Mouse (Mus musculus): ENCODE results near the gene Tgif1.
A peak's percentile ranks its signal among the peaks of the same experiment; 100 is the strongest.

The Tgif1 gene

DNA sequence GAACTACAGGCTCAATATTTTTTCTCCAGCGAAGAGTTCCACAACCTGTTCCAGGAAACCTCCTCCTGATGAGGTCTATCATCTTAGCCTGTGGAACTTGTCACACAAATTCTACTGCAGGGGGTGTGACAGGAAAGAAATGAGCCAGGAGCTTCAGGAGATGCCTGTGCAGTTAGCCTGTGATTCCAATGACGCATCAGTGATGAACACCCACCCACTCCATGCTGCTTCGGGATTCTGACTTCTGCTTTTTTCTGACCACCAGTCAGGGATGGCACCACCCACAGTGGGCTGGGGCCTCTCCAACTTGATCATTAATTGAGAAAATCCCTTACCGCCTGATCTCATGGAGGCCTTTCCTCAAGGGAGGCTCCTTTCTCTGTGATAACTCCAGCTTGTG is 54.1 kb downstream of the Tgif1 start:
- DNase-seq = peak; percentile 11

DNA sequence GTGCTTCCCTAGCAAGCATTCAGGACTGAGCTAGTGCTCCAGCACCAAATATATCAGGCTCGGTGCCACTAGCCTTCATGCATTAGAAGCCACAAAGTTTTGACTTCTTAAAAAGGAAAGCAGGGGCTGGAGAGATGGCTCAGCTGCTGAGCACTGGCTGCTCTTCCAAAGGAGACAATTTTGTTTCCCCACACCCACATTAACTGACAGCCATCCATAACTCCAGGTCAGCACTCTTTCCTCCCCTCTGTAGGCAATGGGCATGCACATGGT is 55.6 kb downstream of the Tgif1 start:
- no peak for DNase-seq

DNA sequence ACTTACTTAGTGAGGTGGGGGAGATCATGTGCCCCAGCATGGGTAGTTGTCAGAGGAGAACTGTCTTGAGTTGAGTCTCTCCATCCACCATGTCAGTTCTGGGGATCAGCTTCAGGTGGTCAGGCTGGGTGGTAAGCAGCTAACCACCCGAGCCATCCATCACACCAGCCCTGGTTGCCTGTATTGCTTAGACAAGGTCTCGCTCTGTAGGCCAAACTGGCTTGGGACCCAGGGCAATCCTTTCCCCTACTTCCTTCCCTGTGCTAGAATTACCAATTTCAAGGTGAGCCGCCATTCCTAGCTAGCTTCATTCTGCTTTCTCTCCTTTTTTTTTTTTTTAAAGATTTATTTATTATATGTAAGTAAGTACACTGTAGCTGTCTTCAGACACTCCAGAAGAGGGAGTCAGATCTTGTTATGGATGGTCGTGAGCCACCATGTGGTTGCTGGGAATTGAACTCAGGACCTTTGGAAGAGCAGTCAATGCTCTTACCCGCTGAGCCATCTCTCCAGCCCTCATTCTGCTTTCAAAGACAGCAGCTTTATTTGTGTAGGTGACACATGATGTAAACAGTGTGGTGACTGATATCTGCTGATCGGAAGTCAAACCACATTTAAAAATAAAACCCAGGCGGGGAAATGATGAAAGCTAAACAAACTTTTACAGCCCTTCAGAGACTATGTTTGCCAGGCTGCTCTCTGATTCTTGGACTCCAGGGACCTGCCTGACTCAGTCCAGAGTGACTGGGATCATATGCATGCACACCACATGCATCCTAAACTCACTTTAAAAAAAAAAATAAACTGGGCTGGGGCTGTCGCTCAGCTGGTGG is 56.2 kb downstream of the Tgif1 start:
- peak; percentile 60 for DNase-seq

DNA sequence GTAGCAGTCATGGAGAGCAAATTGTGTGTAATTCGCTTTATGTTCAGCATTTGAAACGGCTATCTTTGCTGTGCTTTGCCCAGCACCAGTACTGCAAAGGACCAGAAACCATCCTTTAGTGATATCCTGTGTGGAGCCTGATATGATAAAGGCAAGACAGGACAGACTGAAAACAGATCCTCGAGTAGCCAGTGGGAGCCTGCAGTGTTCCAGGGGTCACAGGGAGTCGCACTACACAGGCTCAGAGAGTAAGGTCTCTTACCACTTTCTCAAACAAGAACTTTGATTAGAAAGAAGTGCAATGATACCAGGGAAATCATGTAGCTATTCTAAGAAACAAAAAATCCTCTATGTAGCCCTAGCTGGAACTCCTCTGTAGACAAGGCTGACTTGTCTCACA is 58.1 kb downstream of the Tgif1 start:
- no peak for DNase-seq

DNA sequence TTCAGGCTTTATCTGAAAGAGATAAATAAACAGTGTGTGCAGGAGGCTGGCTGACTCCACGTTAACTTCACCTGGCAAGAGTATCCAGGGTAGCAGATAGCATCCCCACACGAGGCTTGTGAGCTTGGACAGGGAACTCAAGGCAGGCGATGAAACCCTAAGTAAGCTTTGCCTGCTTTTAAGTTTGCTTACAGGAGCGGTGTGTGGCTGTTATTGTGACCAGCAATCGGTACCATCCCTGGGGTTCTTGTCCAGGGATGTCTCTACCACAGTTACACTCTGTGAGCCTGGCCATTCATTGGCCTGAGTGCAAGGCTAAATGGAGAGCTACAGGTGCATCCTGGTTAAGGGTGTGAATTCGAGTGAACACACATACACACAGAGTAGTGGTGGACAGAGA is 58.6 kb downstream of the Tgif1 start:
- DNase-seq = no peak

DNA sequence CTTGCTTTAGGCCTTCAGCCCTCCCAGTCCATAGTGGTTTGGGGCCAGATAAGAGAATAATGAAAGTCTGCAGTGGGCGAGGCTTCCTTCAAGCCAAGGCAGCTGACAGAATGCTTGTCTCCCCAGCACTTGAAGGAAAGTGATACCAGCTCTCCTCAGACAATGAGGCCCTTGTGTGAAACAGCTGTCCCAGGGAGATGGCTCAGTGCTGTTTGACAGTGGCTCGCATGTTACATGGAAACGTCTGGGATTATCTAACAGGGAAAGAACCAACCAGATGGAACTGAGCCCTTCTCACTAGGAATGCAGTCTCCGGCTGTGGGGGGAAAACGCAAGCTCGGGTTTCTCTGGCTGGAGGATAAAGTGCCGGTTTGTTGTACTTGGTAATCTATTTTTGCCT is 59.1 kb downstream of the Tgif1 start:
- DNase-seq = peak; percentile 8

Data from lung, postnatal 36 days (tissue).